ENCODE assay signal across 33 mouse cellular contexts in the genomic region with DNA sequence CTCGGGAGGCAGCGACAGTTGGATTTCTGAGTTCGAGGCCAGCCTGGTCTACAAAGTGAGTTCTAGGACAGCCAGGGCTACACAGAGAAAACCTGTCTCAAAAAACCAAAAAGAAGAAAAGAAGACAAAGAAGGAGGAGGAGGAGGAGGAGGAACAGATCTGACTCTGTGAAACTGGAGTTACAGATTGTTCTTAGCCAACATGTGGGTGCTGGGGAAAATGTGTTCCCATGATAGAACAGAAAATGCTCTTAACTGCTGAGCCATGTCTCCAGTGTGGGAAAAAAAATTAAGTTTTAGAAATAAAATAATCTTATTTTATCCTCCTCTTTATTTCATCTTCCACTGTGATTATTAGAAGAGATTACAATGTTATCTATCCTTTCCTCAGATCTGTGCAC.
"Had no signal": no experiment of that assay in that cellular context is flagged by ENCODE, and none has a peak within 500 bp of the region (broad histone marks: within the 10 kb centered on the region; RNA-seq: fewer than 3 reads in every experiment).

No protein-coding gene starts in this region.

- H3K27me3 ChIP-seq: heart, embryonic 12.5 days; heart, embryonic 13.5 days; heart, embryonic 15.5 days; hindbrain, embryonic 12.5 days; hindbrain, embryonic 13.5 days; hindbrain, embryonic 15.5 days; intestine, embryonic 15.5 days; kidney, embryonic 15.5 days had no signal

- DNase-seq: heart, postnatal 10 days; heart, postnatal 14 days; heart, postnatal 36 days; heart, postnatal 4 days; kidney, adult 11 months; kidney, adult 18-20 months; kidney, adult 2 months; kidney, adult 8-10 months; kidney, adult 9 months; kidney, postnatal 10 days; kidney, postnatal 14 days; kidney, postnatal 25 days; kidney, postnatal 36 days; kidney, postnatal 4 days; layer of hippocampus, adult 9-11 months; layer of hippocampus, postnatal 36 days had no signal

- H3K27ac ChIP-seq: heart, embryonic 13.5 days; heart, embryonic 15.5 days; hindbrain, embryonic 10.5 days; hindbrain, embryonic 12.5 days; hindbrain, embryonic 13.5 days; hindbrain, embryonic 14.5 days; hindbrain, embryonic 15.5 days; hindbrain, postnatal 0 days; intestine, embryonic 15.5 days; kidney, embryonic 15.5 days; kidney, postnatal 0 days; left cerebral cortex, adult 2 months had no signal

- H3K4me1 ChIP-seq: heart, embryonic 12.5 days; heart, embryonic 13.5 days; heart, embryonic 15.5 days; hindbrain, embryonic 10.5 days; hindbrain, embryonic 12.5 days; hindbrain, embryonic 13.5 days; hindbrain, embryonic 15.5 days; intestine, embryonic 15.5 days; kidney, embryonic 15.5 days had no signal

- H3K4me3 ChIP-seq: heart, embryonic 12.5 days; heart, embryonic 13.5 days; heart, embryonic 15.5 days; hindbrain, embryonic 10.5 days; hindbrain, embryonic 12.5 days; hindbrain, embryonic 13.5 days; hindbrain, embryonic 15.5 days; intestine, embryonic 15.5 days; kidney, embryonic 15.5 days; left cerebral cortex, adult 2 months had no signal

- ATAC-seq: hindbrain, embryonic 16.5 days; hindbrain, postnatal 0 days; inflammation-experienced regulatory T-cells, adult 6 months; intestine, embryonic 15.5 days; intestine, embryonic 16.5 days; intestine, postnatal 0 days had no signal
